Mouse (Mus musculus): ENCODE results near the gene Olfm3.

- TF ChIP-seq CTCF (IDR thresholded peaks at IDR 0.05; ENCODE audit: low read depth) = no peak
- no peak for TF ChIP-seq EP300 (optimal IDR thresholded peaks at IDR 0.05)
Observed at GRCm38 (mm10) chr3:114903924-114904438, at the start of gene Olfm3.
